Mouse (Mus musculus) hindlimb bud, embryonic 11.5 days (tissue): ENCODE results near the gene Rnf212.

Source experiments
- DNase-seq: peaks from one replicate; pipeline ENCODE4 v3.0.0-alpha.2; 2012; ENCODE audit warnings: low read depth, low spot score; ENCODE audit errors: extremely low spot score

Gene Rnf212

DNA sequence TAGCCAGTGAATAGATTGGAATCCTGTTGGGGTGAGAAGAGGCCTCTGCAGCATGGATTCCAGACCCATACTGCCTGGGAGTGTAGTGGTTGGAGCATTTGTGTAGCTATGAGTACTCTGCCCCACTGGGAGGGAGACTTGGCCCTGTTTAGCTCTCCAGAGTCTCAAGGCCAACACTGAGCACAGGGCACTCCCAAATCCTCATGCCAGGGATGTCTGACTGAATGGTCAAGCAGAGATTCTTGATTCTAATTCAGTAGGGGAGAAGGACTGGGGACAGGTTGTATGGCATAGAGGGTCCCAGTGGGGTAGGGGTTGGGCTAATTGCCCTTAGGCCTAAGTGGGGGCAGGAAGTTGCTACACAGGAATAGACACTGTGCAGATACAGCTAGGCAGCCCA is 61.1 kb downstream of the Rnf212 start:
- DNase-seq: no peak

- DNase-seq: no peak
These were observed 61.7 kb downstream of the Rnf212 start for GRCm38 (mm10) chr5:108713096-108713495.

- DNase-seq: no peak
These were observed 62.8 kb downstream of the Rnf212 start for GRCm38 (mm10) chr5:108711968-108712367.

GRCm38 (mm10) chr5:108708981-108709731 is 65.6 kb downstream of the Rnf212 start:
- DNase-seq: no peak

- no peak for DNase-seq
These were observed 66.4 kb downstream of the Rnf212 start for GRCm38 (mm10) chr5:108708419-108708818.

DNA sequence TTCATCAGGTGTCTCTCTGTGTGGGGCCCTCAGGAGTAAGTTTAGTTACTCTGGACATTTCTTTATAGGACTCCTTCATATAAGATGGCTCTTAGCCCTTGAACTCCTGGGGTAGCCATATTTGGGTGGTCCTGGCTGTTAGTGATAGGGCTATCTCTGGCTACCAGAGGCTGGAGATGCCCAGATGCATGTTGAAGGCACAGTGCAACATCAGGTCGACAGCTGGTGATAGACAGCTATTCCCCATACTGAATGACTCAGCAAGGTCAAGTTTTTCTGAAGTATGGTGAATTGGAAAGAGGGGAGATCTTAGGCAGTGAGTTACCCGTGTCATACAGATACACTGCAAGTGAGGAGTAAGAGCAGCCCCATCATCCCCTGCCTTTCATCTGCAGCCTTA is 67.0 kb downstream of the Rnf212 start:
- no peak for DNase-seq

DNA sequence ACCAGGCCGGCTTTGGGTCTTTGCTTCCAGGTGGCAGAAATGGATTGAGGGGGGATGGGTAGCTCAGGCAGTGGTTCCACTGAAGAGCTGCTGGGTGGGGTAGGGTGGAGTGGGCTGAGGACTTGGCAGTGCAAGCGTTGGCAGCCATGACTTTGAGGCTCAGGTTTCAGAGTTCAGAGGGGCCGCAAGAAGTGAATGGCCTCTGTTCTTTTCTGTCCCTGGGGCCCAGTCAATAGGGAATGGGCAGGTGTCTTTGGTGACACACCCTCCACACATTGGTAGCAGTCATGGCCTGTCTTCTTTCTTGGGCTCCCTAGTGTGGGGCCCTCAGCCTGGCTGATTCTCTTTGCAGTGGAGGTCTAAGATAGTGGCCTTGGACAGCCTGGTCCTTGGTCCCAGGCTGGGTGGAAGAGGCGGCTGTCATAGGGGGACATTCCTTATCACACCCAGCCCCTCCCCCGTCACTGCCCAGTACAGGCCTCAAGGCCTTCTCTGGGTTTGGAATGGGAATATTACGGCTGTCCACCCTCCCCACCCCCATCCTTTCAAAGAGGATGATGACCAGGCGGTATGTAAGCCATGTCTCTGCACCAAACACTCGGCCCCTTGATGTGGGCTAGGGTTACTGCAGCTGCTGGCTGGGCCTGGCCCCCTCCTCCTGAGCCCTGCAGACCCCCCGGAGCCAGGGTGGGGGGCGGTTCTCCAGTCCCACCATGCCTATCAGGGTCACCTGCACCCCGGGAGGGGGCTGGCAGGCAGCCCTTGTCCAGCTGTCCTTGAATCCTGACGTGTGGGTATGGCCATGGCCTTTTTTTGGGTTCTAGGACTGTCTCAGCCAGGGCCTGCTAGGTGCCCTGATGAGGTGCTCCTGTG is 70.8 kb downstream of the Rnf212 start:
- no peak for DNase-seq

GRCm38 (mm10) chr5:108701341-108702021 is 73.3 kb downstream of the Rnf212 start:
- DNase-seq: no peak

DNA sequence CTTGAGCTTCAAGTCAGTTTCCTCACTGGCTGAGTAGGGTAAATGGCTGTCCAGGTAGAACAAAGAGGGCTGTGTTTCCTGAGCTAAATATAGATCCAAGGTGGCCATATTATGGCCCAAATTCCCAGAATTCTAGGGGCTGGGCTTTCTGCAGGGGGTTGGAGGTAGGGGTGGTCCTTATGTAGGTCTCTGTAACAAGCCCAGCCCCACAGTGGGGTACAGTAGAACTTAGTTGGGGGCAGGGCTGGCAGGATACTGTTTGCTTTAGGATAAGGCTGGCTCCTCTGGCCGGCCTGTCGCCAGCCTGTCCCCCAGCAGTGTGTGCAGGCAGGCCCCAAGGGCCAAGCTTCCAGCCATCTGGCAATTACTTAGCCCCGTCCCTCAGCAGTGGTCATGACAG is 74.4 kb downstream of the Rnf212 start:
- DNase-seq: no peak

DNA sequence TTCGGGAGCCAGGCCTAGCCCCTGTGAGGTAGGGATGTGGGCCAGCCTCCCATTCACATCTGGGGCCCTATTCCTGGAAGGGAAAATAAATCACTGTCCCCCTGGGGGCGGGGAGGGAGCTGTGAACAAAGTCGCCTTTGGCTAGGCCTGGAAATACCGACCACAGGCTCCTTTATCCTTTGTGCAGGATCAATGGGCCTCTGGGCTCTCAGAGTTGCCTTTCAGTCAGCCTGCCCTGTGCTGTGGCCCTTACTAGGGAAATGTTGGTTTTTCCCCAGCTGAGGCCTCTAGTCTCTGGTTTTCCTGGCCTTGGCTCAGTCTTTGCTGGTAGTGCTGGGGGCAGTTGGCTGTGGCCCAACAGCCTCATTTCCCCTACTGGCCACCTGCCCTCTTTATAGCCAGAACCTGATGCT is 77.4 kb downstream of the Rnf212 start:
- no peak for DNase-seq

- DNase-seq: no peak
These were observed 78.2 kb downstream of the Rnf212 start for GRCm38 (mm10) chr5:108696542-108696941.

GRCm38 (mm10) chr5:108695861-108696260 is 78.9 kb downstream of the Rnf212 start:
- no peak for DNase-seq

DNA sequence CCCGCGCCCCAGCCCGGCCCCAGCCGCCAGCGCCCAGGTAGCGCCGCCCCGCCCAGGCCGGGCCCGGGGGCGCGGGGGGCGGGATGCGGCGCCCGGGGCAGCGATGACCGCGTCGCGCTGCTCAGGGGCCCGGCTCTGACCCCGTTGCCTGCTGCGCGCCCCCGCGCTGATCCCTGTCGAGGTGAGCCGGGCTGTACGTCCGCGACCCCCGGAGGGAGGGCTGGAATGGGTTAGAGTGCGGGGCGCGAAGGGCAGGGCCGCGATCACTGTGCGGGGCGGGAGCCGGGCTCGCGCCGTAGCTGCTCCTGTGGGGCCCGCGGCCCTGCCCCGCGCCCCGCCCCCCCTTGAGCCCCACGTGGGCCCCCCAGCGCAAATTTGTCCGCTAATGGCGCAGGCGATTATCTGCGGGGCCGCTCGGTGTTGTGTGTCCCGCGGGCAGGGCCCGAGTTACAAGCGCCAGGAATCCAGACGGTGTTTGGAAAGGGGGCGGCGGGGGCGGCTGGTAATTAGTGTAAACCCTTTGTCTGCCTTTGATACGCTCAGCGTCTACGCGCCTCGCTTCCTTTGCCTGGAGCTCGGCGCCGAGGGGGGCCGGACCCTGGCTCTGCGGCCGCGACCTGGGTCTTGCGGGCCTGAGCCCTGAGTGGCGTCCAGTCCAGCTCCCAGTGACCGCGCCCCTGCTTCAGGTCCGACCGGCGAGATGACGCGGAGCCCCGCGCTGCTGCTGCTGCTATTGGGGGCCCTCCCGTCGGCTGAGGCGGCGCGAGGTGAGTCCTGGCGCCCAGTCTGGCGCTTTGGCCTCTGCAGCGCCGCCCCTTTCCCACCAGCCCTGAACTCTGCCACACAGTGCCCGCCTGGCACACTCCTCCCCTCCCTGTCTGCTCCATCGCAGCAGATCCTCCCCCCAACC is 80.2 kb downstream of the Rnf212 start:
- no peak for DNase-seq

DNA sequence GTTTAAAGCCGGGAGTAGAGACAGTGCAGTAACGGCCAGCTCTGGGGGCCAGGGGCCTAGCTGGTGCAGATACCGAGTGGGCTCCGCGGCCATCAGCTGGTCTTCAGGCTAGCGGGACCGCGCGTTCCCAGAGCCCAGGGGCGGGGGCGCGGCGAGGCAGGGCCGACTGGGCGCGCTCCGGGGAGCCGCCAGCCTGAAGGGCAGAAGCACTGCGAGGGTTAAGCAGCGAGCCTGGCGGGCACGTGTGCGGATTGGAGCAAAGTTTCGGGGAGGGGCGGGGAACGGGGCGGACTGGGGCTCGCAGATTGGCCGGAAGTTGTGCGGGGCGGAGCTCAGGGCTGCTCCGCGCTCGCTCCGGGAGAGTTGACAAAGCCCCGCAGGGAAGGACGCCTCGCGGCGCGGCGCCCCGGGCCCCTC is 80.9 kb downstream of the Rnf212 start:
- no peak for DNase-seq

GRCm38 (mm10) chr5:108692271-108692670 is 82.5 kb downstream of the Rnf212 start, which contains the start of gene Fgfrl1:
Gene Fgfrl1 (plus strand): TSS chr5:108692382.
- no peak for DNase-seq

DNA sequence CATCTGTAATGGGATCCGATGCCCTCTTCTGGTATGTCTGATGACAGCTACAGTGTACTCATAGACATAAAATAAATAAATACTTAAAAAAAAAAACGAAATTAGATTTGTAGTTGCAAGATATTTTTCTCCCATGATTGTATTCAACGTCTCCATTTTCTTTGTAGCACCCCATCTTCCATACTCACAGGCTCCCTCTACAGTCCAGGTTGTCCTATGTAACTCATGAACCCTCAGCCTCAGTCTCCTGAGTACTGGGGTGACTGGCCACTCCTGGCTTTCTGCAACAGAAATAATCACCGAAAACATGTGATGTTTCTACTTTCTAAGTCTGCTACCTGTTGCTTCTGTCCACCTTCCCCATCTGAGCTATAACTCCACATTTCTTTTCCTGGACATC is 83.6 kb downstream of the Rnf212 start:
- DNase-seq: no peak

- no peak for DNase-seq
These were observed 85.7 kb downstream of the Rnf212 start for GRCm38 (mm10) chr5:108689091-108689490.

GRCm38 (mm10) chr5:108680871-108681270 is 93.9 kb downstream of the Rnf212 start:
- DNase-seq: no peak

GRCm38 (mm10) chr5:108679909-108680308 is 94.9 kb downstream of the Rnf212 start:
- no peak for DNase-seq
